Mouse (Mus musculus): ENCODE measurements at regions not wholly inside any gene's neighbourhood (a gene's known extent, or its start where the extent isn't known, plus 50 kb on each side); places are given as distances from the start of the nearest gene placed in this dataset.

DNA sequence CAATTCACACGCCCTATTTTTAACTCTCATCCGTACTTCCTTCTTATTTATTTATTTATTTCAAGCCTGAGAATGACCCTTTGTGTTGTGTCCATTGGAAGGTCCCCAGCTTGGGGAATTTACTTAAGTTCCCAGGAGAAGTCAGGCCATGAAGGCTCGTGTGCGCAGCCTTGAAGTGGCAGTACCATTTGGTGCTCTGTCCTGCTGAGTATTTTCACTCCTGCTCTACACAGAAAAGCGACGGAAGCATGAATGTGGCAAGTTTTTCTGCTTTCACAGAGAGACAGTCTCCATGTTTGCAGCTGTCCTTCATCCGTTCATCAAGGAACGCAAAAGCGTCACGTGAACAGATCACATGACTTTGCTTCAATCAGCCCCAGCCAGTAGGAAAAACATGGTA lies 610.2 kb upstream of the Clint1 start:
- no peak for DNase-seq (ENCODE audit: low spot score)

- DNase-seq (ENCODE audit: low spot score) = no peak
Observed at GRCm38 (mm10) chr11:45244796-45245195, 607.1 kb upstream of the Clint1 start.

DNA sequence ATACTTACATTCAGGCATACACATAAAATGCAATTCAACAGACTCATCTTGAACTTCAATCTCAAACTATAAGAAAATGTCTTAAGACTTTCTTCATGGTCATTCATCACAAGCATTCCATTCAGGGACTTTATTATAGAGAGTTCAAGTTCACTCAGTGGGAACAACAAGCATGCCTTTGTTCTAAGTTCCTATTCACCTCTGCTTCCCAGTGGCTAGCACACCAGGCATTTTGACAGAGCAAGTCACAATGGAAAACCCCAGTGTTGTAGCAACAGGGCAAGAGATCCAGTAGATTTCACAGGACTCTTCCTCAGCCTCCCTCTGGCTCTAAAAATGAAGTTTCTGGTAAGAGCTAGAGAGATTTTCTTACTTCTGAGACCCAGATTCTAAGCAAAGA lies 595.8 kb upstream of the Clint1 start:
- no peak for DNase-seq (ENCODE audit: low spot score)

- DNase-seq (ENCODE audit: low spot score) = no peak
Observed at GRCm38 (mm10) chr11:45262198-45262597, 589.7 kb upstream of the Clint1 start.

- DNase-seq (ENCODE audit: low spot score) = no peak
Observed at GRCm38 (mm10) chr11:45264001-45264400, 587.9 kb upstream of the Clint1 start.

GRCm38 (mm10) chr11:45265171-45265988 lies 586.5 kb upstream of the Clint1 start:
- no peak for DNase-seq (ENCODE audit: low spot score)

- DNase-seq (ENCODE audit: low spot score) = no peak
Observed at GRCm38 (mm10) chr11:45265989-45266302, 585.9 kb upstream of the Clint1 start.

DNA sequence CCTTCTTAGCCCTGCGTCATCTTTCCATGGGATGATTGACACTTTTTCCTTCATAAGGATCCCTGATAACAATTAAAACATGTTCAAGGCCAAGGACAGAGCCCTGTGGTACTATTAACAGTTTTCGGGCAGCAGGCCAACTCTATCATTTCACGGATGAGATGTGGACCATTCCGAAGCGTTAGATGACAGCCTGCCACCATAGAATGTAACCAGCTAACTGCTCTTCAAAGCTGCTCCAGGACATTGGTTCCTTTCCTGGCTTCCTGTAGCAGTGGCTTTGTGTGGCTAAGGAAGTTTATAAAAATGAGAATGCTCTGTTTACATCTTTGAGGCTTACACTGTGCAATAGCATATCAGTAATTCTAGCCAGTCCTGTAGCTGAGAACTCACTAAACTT lies 582.6 kb upstream of the Clint1 start:
- no peak for DNase-seq (ENCODE audit: low spot score)

DNA sequence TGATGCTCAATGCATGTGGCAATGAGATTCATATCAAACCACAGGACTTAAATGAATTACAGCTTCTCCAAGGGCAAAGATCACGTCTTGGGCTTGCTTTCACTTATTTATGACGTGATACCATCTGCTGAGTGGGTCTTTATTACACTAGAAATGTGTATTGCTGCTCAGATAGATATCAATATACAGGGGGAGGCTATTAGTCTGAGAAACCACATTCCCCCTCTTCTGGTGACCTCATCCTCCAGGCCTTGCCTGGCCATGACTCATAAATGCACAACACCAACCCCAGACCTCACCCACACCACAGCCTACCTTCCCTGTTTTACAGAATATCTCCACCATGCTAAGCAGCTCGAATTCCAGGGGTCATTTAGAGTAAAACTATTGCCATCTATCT lies 580.6 kb upstream of the Clint1 start:
- no peak for DNase-seq (ENCODE audit: low spot score)

DNA sequence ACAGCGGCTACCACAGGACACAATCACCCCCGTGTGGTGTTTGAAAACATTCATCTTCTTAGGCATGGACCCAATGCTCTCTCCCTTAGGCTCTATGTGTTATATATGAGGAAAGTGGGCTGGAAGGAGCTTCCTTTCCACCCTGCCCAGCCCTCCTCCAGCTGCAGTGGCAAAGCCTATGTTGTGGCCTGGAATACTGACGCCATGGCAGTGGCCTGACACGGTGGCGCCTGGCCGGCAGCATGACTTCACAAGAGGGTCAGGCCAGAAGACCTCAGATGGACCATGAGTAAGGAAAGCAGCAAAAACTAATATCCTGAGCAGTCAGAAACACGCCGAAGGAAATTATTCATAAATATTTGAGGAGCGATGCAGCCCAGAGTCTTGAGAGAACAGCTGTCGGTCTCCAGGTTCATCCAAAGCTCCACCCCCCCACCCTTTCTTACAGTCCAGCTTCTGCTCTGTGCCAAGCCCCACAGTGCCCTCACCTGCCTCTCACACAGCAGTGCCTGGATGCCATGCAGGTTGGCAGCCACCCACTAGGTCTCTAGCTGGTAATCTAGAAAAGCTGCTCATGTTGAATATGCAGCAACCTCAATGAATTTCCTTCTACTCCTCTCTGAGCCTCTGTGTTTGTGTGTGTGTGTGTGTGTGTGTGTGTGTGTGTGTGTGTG lies 577.3 kb upstream of the Clint1 start:
- no peak for DNase-seq (ENCODE audit: low spot score)

GRCm38 (mm10) chr11:45275170-45275569 lies 576.7 kb upstream of the Clint1 start:
- DNase-seq (ENCODE audit: low spot score) = no peak

DNA sequence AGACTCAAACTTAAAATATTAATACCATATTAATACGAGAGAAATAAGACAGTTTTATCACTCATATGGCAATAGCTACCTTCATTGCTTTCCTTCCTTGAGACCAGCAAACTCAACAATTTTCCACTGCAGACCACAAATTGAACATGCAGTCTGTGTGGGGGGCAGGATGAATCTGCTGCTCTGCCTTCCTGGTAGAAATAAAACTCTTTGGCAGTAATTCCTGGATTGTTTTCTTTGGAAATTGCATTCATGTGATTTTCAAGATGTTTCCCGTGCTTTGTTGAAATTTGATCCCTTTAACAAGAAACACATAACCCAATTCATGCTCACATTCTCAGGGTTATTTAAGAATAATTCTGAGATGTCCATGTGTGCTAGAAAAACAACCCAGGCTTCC lies 555.1 kb upstream of the Clint1 start:
- no peak for DNase-seq (ENCODE audit: low spot score)

- DNase-seq (ENCODE audit: low spot score) = no peak
Observed at GRCm38 (mm10) chr11:45311934-45312333, 539.9 kb upstream of the Clint1 start.

GRCm38 (mm10) chr11:45323766-45324165 lies 528.1 kb upstream of the Clint1 start:
- DNase-seq (ENCODE audit: low spot score) = no peak

- no peak for DNase-seq (ENCODE audit: low spot score)
Observed at GRCm38 (mm10) chr11:45330319-45330718, 521.5 kb upstream of the Clint1 start.

GRCm38 (mm10) chr11:45333756-45334155 lies 518.1 kb upstream of the Clint1 start:
- no peak for DNase-seq (ENCODE audit: low spot score)

DNA sequence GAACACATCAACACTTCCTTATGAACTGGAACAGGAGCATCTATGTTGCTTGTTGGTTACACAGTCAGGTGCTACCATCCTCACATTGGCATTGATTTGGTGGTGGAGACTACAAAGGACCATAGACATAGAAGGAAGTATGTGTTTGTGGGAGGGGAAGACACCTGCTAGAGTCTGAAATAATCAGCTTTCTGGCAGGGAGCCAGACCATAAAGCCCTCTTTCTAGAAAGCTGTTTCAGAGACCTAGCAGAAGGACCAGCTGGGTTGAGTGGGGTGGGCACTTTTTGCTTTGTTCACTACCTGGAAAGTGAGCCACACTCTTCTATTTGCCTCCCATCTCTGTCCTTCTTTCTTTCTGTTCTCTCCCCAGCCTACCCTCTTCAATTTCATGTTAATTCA lies 502.5 kb upstream of the Clint1 start:
- DNase-seq (ENCODE audit: low spot score) = no peak

GRCm38 (mm10) chr11:45365343-45365742 lies 486.5 kb upstream of the Clint1 start:
- DNase-seq (ENCODE audit: low spot score) = no peak

DNA sequence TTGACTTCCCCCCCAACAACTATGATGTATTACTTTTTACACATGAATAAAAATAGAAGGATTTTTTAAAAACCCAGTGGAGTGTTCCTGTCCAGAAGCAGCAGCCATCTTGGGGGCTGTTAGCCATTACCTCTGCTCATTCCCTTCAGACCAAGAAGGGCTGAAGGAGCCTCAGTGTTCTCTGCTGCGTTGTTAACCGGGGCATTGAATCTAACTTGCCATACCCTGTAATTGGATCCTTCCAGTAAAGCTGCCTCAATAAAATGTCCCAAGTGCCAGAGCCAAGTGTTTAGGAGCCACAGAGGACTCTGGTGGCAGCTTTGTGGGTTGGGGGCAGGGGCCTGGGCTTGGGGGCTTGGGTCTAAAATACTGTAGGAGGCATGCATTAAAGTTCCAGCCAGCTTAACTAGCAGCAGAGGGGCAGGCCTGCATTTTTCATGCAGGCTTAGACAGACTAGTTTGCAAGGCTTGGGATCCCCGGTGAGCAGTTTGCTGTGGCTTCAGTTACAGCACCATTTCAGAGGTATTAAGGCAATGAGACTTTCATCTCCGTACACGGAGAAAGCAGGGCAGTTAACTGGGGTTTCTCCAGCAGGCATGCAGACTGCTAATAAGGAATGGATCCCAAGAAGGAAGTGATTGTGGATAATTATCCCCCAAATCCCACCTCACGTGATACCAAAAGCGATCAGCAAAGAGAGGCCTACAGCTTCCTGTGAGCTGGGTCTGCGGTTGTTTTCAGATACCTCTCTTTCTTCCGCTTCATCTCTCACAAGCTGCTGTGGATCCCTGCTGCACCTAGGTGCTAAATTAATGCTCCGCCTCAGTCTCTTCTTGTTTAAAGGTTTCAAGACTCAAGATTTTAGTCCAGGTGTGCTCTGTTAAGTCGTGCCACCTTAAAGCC lies 462.4 kb upstream of the Clint1 start:
- no peak for DNase-seq (ENCODE audit: low spot score)

DNA sequence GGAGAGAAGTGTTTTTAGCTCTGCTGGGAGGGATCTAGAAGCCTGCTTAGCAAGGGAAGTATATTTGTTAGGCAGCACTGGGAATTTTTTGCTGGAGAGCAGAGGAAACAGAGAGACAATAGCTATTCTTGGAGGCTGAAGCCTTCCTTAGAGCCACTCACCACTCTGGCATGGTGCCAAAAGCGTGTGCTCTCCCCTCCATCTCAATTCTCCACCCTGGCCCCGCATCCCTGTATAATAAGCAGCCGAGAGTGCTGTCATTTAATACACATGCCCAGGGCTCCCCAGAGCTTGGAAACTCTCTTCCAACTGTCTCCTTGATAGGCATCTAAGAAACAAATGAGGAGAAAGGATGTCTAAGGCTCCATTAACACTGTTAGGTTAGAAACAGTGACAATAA lies 455.8 kb upstream of the Clint1 start:
- DNase-seq (ENCODE audit: low spot score) = no peak

DNA sequence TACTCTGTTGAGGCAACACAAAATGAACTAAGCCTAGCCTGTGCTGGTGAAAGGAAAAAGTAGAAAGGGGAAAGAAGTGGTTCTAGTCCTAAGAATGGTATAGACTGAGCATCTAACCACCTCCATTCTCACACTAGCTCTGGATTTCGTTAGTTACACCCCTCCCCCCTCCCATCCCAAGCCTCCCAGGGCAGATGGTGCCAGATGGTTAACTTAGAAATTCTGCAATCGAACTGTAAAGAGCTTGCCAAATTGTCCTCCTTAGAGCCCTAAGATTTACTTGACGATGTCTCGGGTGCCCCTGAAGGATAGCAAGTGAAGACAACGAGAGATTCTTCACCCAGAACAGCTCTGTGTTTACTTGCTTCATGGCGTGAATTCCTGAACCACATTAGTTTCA lies 453.7 kb upstream of the Clint1 start:
- no peak for DNase-seq (ENCODE audit: low spot score)

- DNase-seq (ENCODE audit: low spot score) = no peak
Observed at GRCm38 (mm10) chr11:45404377-45405029, 447.3 kb upstream of the Clint1 start.

Measured in layer of hippocampus, adult 11-12 months (tissue).